Mouse (Mus musculus): Measurements from ENCODE around the gene BC049352. TPM values are rescaled to one million over a fixed set of nuclear protein-coding genes. Genes with fewer than 3 reads are reported as not detected.

BC049352 gene
- total RNA-seq, 2 experiments from 2014 or later: 0.55 to 0.66 TPM

DNA sequence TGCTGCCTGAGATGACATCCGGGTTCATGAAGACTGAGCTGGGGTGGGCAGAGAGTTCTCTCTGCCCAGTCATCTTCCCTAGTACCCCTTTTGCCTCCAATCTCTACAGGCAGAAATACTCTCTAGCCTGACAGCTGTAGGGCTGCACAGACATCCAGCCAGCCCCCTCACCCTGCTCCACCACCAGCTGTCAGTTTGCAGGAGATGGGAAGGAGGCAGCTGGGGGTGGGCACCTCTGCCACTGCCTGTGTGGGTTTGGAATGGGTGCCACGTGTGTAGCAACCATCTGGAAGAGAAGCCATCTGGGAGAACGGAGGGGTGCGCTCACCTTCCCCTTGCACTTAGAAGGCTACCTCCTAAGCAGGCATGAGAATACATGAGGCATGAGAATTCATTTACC, 3.4 kb downstream of the BC049352 start:
- intact Hi-C loops (cut with DNase I): no loop called here
- peak; percentile 66 to 72 for DNase-seq (ENCODE audit: low spot score in 2 of 2)

GRCm38 (mm10) chr9:45188570-45189563, 7.1 kb downstream of the BC049352 start:
- no peak for DNase-seq (ENCODE audit: low spot score in 2 of 2)
- intact Hi-C loops (cut with DNase I): no loop called here

DNA sequence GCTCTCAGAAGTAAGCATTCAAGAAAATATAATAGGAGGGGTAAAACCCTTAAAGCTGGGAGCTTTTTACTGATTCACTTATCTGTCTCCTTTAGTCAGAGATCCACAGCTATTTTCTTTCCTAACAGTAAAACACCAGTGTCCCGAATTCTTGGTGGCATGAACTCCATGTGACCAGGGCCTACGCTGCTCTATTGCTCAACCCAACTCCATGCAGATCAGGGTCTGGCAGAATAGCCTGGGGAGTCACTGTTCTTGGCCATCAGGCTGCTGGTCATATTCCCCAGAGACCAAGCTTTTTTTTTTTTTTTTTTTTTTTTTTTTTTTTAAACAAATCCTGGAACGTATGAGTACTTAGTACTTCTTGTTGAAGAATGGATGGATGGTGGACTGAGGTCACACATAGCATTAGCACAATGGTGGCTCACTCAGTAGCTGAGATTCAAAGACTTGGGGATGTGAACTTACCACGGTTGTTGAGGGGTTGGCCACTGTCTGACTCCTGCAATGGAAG, 7.9 kb downstream of the BC049352 start:
- no peak for DNase-seq (ENCODE audit: low spot score in 2 of 2)
- intact Hi-C loops (cut with DNase I): no loop called here

- intact Hi-C loops (cut with DNase I): no loop called here
- DNase-seq (ENCODE audit: low spot score in 2 of 2): no peak
These were observed 13.7 kb downstream of the BC049352 start for GRCm38 (mm10) chr9:45195468-45195867.

DNA sequence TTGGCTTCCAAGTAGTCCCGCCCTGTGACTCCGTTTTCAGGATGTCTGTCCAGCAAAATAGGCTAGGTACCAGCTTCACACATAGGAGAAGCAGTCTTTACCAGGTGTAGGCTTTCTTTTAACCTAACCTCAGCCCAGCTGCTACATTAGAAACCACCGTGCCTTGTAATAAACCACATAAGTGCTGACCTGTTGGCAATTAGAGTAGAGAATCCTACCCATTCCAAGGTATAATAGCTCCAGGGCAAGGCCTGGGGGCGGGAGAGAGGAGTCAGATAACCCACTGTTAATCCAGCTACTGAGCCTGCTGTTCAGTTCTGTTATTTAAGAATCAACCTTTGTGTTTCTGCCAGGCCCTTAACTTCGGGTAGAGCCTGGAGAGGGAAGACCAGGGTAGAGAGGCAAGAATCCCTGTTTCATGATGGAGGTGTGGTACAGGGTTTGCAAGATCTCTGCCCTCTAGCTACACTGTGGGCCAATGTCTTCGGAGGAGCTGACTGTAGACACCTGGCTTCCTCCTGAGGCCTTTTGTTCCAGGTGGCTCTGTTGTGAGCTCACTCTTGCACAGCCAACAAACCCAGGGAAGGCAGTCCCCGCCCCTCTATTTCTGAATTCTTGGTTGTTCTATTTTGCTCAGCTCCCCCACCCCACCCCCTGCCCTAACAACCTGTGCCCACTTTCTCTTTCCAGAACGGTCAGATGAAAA, 14.5 kb downstream of the BC049352 start:
- DNase-seq (ENCODE audit: low spot score in 2 of 2): no peak
- intact Hi-C loops (cut with DNase I): no loop called here

- intact Hi-C loops (cut with DNase I): no loop called here
- DNase-seq (ENCODE audit: low spot score in 2 of 2): no peak
These were observed 15.7 kb downstream of the BC049352 start for GRCm38 (mm10) chr9:45197549-45197948.

DNA sequence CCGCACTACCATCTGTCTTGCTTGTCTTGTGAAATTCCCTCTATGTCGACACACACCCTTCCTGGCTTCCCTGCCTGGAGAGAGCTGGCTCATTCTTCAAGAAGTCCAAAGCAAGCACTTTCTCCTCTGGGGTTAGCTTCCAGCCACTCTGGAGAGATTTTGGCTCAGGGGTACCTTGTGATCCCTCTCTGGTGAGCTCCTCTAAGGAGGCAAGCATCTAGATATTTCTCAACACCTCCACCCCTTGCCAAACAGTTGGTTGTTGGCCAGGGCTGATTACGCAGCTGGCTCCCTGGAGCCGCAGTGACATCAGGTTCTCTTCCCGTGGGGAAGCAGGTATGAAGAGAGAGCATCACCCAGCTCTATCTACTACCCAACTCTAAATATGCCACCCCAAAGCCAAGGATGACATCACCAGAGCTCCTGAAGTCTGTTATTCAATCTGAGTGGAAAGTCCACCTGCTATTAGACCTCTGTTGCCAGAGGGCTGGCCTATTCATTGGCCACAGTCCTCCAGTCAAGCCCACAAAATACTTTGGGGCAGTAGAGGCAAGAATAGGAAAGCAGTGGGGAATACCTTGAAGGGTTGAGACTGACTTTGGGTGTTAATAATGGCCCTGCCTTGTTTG, 19.6 kb downstream of the BC049352 start:
- DNase-seq (ENCODE audit: low spot score in 2 of 2): no peak
- intact Hi-C loops (cut with DNase I): no loop called here

- intact Hi-C loops (cut with DNase I): no loop called here
- DNase-seq (ENCODE audit: low spot score in 2 of 2): no peak
These were observed 20.4 kb downstream of the BC049352 start for GRCm38 (mm10) chr9:45202021-45202798.

- intact Hi-C loops (cut with DNase I): no loop called here
- no peak for DNase-seq (ENCODE audit: low spot score in 2 of 2)
These were observed 22.1 kb downstream of the BC049352 start, which contains the start of gene Tmprss4 for GRCm38 (mm10) chr9:45203797-45204410. Gene Tmprss4 (minus strand): TSS chr9:45204092.

- intact Hi-C loops (cut with DNase I): no loop called here
- DNase-seq (ENCODE audit: low spot score in 2 of 2): no peak
These were observed 23.3 kb downstream of the BC049352 start for GRCm38 (mm10) chr9:45205143-45205542.

GRCm38 (mm10) chr9:45206121-45206520, 24.3 kb downstream of the BC049352 start:
- intact Hi-C loops (cut with DNase I): no loop called here
- no peak for DNase-seq (ENCODE audit: low spot score in 2 of 2)

- intact Hi-C loops (cut with DNase I): no loop called here
These were observed 25.4 kb downstream of the BC049352 start for GRCm38 (mm10) chr9:45207015-45207743.

DNA sequence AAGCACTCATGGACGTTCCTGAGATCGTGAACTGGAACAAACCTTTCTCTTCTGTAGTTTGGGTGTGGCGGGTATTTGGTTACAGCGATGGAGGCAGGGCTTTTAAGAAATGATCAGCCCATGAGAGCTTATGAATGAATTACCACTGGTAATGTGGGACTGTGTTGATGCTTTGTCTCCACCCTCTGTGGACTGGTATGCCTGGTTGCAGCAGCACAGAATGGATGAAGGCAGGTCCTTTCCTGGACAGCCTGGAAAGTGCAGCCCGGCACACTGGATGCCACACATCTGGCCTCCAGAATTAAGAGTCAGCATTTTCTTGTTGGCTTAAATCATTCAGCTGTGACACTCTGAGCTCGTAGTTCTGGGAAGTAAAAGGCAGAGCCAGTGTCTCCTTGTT, 30.2 kb downstream of the BC049352 start:
- intact Hi-C loops (cut with DNase I): no loop called here
- no peak for DNase-seq (ENCODE audit: low spot score in 2 of 2)

More at GRCm38 (mm10) chr9:45207015-45207743, 25.4 kb downstream of the BC049352 start:
- no peak for DNase-seq (ENCODE audit: low spot score in 2 of 2)

DNA sequence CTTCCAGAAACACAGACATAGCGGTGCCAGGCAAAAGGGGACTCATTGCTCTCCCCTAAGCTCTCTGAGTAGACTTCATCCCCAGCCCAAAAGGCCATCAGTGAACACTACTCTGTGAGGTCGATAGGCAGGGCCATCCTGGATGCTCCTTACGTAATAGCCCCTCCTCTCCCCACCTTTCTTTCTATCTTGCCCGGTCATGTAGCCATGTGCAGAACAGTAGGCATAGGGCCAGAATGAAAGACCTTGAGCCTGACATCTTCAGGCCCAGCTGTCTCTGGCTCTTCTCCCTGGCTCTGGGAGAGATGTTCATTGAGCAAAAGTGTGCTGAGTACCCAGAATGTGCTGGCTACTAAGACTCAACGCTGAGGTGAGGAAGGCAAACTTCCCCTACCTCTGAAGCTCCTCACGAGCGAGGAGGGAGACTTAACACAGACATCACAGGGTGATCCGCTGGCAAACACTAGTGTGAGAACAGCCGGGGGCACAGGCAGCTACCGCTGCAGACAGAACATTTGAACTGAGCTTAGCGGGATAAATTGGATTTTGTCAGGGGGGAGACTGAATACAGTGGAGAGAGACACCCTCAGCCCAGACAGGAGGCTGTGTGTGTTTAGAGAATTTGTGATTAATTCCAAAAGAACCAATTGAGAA, 33.8 kb downstream of the BC049352 start:
- intact Hi-C loops (cut with DNase I): no loop called here

DNA sequence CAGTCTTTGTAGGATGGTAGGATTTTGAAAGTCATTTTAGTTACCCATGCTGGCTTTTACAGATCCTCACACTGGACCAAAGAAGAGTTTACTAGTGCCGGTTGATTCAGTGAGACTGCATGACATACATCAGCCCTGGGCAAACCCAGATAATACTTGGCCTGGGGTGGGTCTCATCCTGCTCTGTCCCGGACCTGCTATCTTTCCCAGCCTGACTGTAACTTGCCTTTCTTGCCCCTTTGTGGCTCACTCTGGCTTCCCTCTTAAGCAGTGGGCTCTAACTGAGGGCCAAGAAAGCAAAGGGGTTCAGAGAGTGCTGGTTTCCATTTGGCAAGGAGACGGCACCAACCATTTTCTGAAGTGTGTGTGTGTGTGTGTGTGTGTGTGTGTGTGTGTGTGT, 37.8 kb downstream of the BC049352 start:
- no peak for DNase-seq (ENCODE audit: low spot score in 2 of 2)
- intact Hi-C loops (cut with DNase I): loop anchor here (5.0 to 10.0 kb wide), 3 partner anchors 75 to 188 kb away; no protein-coding TSS in a partner anchor

More for the DNA sequence above, 33.8 kb downstream of the BC049352 start:
- DNase-seq (ENCODE audit: low spot score in 2 of 2): no peak

- DNase-seq (ENCODE audit: low spot score in 2 of 2): peak; percentile 94 to 97
- intact Hi-C loops (cut with DNase I): loop anchor here (5.0 to 10.0 kb wide), 3 partner anchors 73 to 186 kb away; no protein-coding TSS in a partner anchor
These were observed 39.8 kb downstream of the BC049352 start for GRCm38 (mm10) chr9:45221567-45221966.

DNA sequence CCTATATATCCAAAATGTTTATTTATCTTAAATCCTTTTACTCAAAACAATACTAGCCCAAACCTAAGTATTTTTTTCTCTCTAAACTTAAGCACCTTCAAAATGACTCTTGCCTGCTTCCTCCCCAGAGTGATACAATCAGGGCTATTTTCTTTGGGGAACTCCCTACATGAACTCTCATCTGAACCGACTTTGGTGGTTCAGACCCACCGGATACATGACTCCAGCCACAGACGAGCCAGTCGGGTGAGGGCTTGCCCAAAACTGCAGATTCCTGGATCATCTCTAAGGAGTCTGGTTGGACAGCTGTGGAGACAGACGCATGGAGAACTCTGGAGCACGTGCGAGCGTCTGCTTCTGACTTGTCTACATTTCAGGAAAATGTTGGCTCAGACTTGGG, 47.6 kb downstream of the BC049352 start:
- no peak for DNase-seq (ENCODE audit: low spot score in 2 of 2)
- intact Hi-C loops (cut with DNase I): loop anchor here (10.0 kb wide), 1 partner anchor 65 kb away; no protein-coding TSS in a partner anchor

Measured in left cerebral cortex, postnatal 14 days (tissue).